Mouse (Mus musculus) limb, embryonic 11.5 days (tissue): Measurements from ENCODE around the gene Eif1ad. TPM values are rescaled to one million over a fixed set of nuclear protein-coding genes. Genes with fewer than 3 reads are reported as not detected.

Experiments
- ATAC-seq: fragments of 200-750 bp; cut with Nextera tagmentation; 2 replicates; pipeline ENCODE4 v1.8.0; 2017; ENCODE audit warnings: low read depth; ENCODE audit not compliant: insufficient number of reproducible peaks, low FRiP score, low TSS enrichment
- DNase-seq: peaks from one replicate; pipeline ENCODE4 v3.0.0-alpha.2; 2015; ENCODE audit warnings: low spot score
- H3K27ac ChIP-seq: fragments of 300-500 bp; sonication (generic); replicated peaks from 2 replicates; pipeline ENCODE4 v1.5.1; 2014; ENCODE audit warnings: low read depth, mild to moderate bottlenecking, low read length
- H3K27me3 ChIP-seq: fragments of 300-500 bp; sonication (generic); 2 replicates; pipeline ENCODE4 v1.6.1; 2014; ENCODE audit warnings: mild to moderate bottlenecking, low read length, mixed read lengths; ENCODE audit not compliant: control insufficient read depth, insufficient read depth
- H3K36me3 ChIP-seq: fragments of 300-500 bp; sonication (generic); 2 replicates; pipeline ENCODE4 v1.6.1; 2014; ENCODE audit warnings: mild to moderate bottlenecking, low read length, moderate library complexity, mixed read lengths; ENCODE audit not compliant: control insufficient read depth, insufficient read depth
- H3K4me1 ChIP-seq: fragments of 300-500 bp; sonication (generic); 2 replicates; pipeline ENCODE4 v1.6.1; 2014; ENCODE audit warnings: low read length, mixed read lengths; ENCODE audit not compliant: control insufficient read depth, insufficient read depth
- H3K4me2 ChIP-seq: fragments of 300-500 bp; sonication (generic); 2 replicates; pipeline ENCODE4 v1.6.1; 2014; ENCODE audit warnings: low read depth, mild to moderate bottlenecking, moderate library complexity; ENCODE audit not compliant: severe bottlenecking
- H3K4me3 ChIP-seq: fragments of 300-500 bp; sonication (generic); 2 replicates; pipeline ENCODE4 v1.5.1; 2014; ENCODE audit warnings: low read depth, low read length
- H3K9ac ChIP-seq: fragments of 300-500 bp; sonication (generic); 2 replicates; pipeline ENCODE4 v1.6.1; 2014; ENCODE audit warnings: mild to moderate bottlenecking, low read length
- H3K9me3 ChIP-seq: fragments of 300-500 bp; sonication (generic); 2 replicates; pipeline ENCODE4 v1.6.1; 2016; ENCODE audit warnings: low read length; ENCODE audit not compliant: control insufficient read depth
- WGBS: fragments of 180-500 bp; shearing (Covaris S2); extraction: QIAGEN DNeasy Blood & Tissue Kit; methylation state at CpG from one replicate; pipeline ENCODE4 v1.1.7; 2014; 5-methylcytosine and 5-hydroxymethylcytosine counted together
- polyA plus RNA-seq: library from polyadenylated mRNA; unstranded; fragments of >200 nt; fragmentation: Nextera tagmentation; extraction: Ambion mirVana; gene quantifications from 2 replicates; pipeline ENCODE4 v1.2.1, GENCODE M21; 2014

Eif1ad gene
- polyA plus RNA-seq, 1 experiment from 2014 or later, result 78.9 TPM

DNA sequence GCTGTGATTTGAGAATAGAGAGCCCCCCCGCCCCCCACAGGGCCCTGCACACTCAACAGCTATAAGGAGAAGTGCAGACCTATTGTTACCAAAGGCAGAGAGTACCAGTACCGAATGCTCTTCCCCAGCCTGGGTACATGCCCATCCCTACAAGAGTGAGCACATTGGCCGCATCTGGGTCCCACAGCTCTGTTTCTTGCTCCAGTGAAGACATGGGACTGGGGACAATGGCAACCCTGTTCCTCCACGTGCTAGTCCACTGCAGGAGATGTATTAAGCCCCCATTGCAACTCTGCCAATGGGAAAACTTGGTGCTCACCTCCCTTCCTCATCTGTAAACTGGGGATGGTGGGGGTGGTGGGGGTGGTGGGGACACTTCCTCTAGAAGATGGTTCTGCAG lies 47.3 kb downstream of the Eif1ad start:
- H3K27ac ChIP-seq, result no peak overlapping the region
- no peaks in the 10 kb centered on the region for H3K9me3 ChIP-seq
- no peak overlapping the region for H3K4me3 ChIP-seq
- no peaks in the 10 kb centered on the region for H3K27me3 ChIP-seq
- H3K4me1 ChIP-seq, result no peaks in the 10 kb centered on the region
- no peak overlapping the region for H3K4me2 ChIP-seq
- H3K36me3 ChIP-seq, result no peaks in the 10 kb centered on the region
- DNase-seq (no peak), ATAC-seq (no peak)
- no peak overlapping the region for H3K9ac ChIP-seq
- WGBS, result 77% methylated on average over 4 of the region's 4 CpGs

DNA sequence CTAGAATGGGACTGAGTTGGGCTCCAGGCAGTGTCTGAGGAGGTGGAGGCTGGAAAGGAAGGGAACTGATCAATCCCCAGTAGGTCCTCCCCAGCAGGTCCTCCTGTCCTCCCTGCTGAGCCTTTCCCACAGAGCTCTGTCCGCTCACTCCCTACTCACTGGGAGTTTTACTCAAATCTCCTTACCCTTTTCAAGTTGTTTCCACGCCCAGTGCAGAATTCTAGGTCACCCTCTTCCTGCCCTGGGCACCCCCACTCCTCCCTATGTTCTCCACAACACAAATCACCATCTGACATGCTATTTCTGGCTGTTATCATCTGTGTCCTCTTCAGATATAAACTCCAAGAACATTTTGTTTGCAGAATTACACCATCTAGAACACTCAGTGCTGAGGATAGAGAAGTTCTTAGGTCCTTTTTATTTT lies 48.0 kb downstream of the Eif1ad start:
- H3K9ac ChIP-seq, result no peak overlapping the region
- H3K27me3 ChIP-seq, result no peaks in the 10 kb centered on the region
- H3K36me3 ChIP-seq, result no peaks in the 10 kb centered on the region
- H3K4me1 ChIP-seq, result no peaks in the 10 kb centered on the region
- no peak for DNase-seq
- H3K9me3 ChIP-seq, result no peaks in the 10 kb centered on the region
- no peak for ATAC-seq
- no peak overlapping the region for H3K27ac ChIP-seq
- H3K4me2 ChIP-seq, result no peak overlapping the region
- H3K4me3 ChIP-seq, result no peak overlapping the region
- 62% methylated on average over 2 of the region's 2 CpGs for WGBS

DNA sequence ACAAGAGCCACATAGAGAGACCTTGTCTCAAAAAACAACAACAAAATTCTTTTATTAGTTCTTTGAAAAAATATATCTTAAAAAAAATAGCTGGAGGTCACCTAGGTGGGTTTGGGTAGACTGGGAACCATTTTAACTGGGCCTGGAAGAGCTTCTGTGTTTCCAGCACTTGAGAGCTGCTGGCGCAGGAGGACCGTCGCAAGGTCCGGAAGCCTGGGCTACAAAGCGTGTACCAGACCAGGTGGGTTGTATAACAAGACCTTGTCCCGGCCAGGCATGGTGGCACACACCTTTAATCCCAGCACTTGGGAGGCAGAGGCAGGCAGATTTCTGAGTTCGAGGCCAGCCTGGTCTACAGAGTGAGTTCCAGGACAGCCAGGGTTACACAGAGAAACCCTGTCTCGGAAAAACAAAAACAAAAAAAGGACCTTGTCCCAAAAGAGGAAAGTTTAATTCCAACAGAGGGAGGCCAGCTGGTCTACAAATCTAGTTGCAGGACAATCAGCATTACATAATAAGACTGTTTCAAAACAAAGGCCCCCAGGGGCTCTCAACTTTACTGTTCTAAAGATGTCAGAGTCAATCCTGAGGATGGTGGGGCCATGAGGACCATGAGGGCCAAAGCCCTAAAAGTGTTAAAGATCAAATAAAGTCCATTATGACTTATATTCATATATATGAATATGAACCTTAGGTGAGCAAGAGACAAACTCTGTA lies 52.4 kb downstream of the Eif1ad start:
- DNase-seq (no peak), ATAC-seq (no peak)
- Histone ChIP-seq H3K4me2 (no peak overlapping the region), H3K4me3 (no peak overlapping the region), H3K4me1 (peaks cover 9% of the 10 kb centered on the region), H3K27me3 (no peaks in the 10 kb centered on the region), H3K36me3 (peaks cover 13% of the 10 kb centered on the region), H3K9ac (no peak overlapping the region), H3K9me3 (no peaks in the 10 kb centered on the region), H3K27ac (no peak overlapping the region)
- WGBS, result 95% methylated on average over 8 of the region's 8 CpGs

DNA sequence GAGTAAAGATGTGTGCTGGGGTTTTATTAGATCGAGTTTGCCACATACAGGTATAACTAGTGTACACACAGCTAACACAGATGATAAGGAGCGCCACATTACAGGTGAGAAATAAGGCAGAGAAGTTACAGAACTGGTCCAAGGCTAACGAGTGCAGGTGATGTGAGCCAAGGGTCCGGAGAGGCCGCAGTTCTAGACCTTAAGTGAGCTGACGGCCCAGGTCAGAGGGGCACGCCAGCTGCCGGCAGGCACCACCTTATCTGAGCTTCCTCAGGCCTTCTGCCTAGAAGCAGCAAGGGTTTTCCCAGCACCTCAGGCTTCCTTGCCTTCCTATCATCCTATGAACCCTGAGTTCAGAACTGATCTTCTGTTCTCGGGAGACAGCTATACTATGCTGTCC lies 53.1 kb downstream of the Eif1ad start:
- Histone ChIP-seq H3K27me3 (no peaks in the 10 kb centered on the region), H3K4me2 (no peak overlapping the region), H3K36me3 (peaks cover 13% of the 10 kb centered on the region), H3K9me3 (no peaks in the 10 kb centered on the region), H3K27ac (no peak overlapping the region), H3K4me1 (peaks cover 9% of the 10 kb centered on the region), H3K4me3 (no peak overlapping the region), H3K9ac (no peak overlapping the region)
- WGBS, result 93% methylated on average over 9 of the region's 9 CpGs
- ATAC-seq, result no peak
- no peak for DNase-seq

DNA sequence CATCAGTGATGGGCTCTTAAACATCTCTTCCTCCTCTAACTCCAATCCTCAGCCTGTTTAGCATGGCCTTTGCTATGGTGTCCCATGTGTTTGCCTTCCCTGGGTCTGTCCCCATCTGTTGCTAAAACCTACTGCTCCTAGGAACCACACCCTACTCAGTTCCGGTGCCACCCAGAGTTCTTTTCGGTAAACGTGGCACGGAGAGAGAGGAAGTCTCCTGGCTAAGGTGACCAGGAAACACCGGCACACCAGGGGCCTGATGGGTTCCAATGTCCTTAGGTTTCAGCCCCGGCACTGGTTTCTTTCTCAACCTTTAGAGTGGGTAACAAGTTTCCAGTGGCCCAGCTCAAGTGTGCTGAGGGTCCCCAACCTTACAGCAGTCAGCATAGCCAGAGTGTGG lies 54.0 kb downstream of the Eif1ad start:
- H3K36me3 ChIP-seq, result peaks cover 13% of the 10 kb centered on the region
- no peak for DNase-seq

More for the DNA sequence above, 54.0 kb downstream of the Eif1ad start:
- H3K9ac ChIP-seq, result no peak overlapping the region
- no peak overlapping the region for H3K4me3 ChIP-seq
- peaks cover 9% of the 10 kb centered on the region for H3K4me1 ChIP-seq
- no peak overlapping the region for H3K4me2 ChIP-seq
- 95% methylated on average over 6 of the region's 6 CpGs for WGBS
- H3K27ac ChIP-seq, result no peak overlapping the region
- no peaks in the 10 kb centered on the region for H3K27me3 ChIP-seq
- no peak for ATAC-seq
- H3K9me3 ChIP-seq, result no peaks in the 10 kb centered on the region

Other genes starting within 250 kb of the Eif1ad start
- gene Klc2, start 248.2 kb upstream of the Eif1ad start, polyA plus RNA-seq, result 21.2 and 23.8 TPM in 2 replicates
- gene Pacs1, start 93.6 kb upstream of the Eif1ad start, polyA plus RNA-seq, result 29.3 and 34.2 TPM in 2 replicates
- 405 and 414 TPM in 2 replicates for gene Sf3b2, start 71.3 kb upstream of the Eif1ad start, polyA plus RNA-seq
- 8.6 and 8.8 TPM in 2 replicates for gene Gal3st3, start 68.4 kb upstream of the Eif1ad start, polyA plus RNA-seq
- gene Catsper1, start 31.0 kb upstream of the Eif1ad start, polyA plus RNA-seq, result not detected in 2 replicates
- gene Cst6, start 17.2 kb upstream of the Eif1ad start, polyA plus RNA-seq, result 0.64 and 1.2 TPM in 2 replicates
- gene Banf1, start 427 bp downstream of the Eif1ad start, polyA plus RNA-seq, result 522 and 532 TPM in 2 replicates
- gene Sart1, start 22.0 kb downstream of the Eif1ad start, polyA plus RNA-seq, result 87.1 and 92.5 TPM in 2 replicates
- gene Tsga10ip, start 35.8 kb downstream of the Eif1ad start, polyA plus RNA-seq, result not detected in 2 replicates
- 216 and 243 TPM in 2 replicates for gene Drap1, start 58.2 kb downstream of the Eif1ad start, polyA plus RNA-seq
- 43.8 and 47.7 TPM in 2 replicates for gene AI837181, start 58.4 kb downstream of the Eif1ad start, polyA plus RNA-seq
- not detected in 2 replicates for gene Fosl1, start 80.8 kb downstream of the Eif1ad start, polyA plus RNA-seq
- 7.9 and 9.2 TPM in 2 replicates for gene Ccdc85b, start 91.2 kb downstream of the Eif1ad start, polyA plus RNA-seq
- gene Fibp, start 93.9 kb downstream of the Eif1ad start, polyA plus RNA-seq, result 113 and 116 TPM in 2 replicates
- gene Ctsw, start 101.8 kb downstream of the Eif1ad start, polyA plus RNA-seq, result 0.72 and 1.0 TPM in 2 replicates
- gene Efemp2, start 107.2 kb downstream of the Eif1ad start, polyA plus RNA-seq, result 100 and 105 TPM in 2 replicates
- 37.0 and 39.7 TPM in 2 replicates for gene Mus81, start 121.7 kb downstream of the Eif1ad start, polyA plus RNA-seq
- gene Cfl1, start 123.7 kb downstream of the Eif1ad start, polyA plus RNA-seq, result 3,315 and 3,495 TPM in 2 replicates
- gene 1700020D05Rik, start 137.0 kb downstream of the Eif1ad start, polyA plus RNA-seq, result 0.35 TPM in 1 of 2 replicates, not detected in the other
- 8.6 and 9.0 TPM in 2 replicates for gene Snx32, start 143.8 kb downstream of the Eif1ad start, polyA plus RNA-seq
- gene Ovol1, start 193.9 kb downstream of the Eif1ad start, polyA plus RNA-seq, result 0.74 and 0.79 TPM in 2 replicates
- gene Ap5b1, start 201.3 kb downstream of the Eif1ad start, polyA plus RNA-seq, result 1.2 and 1.4 TPM in 2 replicates
- 173 and 185 TPM in 2 replicates for gene Rnaseh2c, start 235.1 kb downstream of the Eif1ad start, polyA plus RNA-seq
- 33.6 and 36.6 TPM in 2 replicates for gene Kat5, start 243.5 kb downstream of the Eif1ad start, polyA plus RNA-seq